Mouse (Mus musculus) CH12.LX (cell line): ENCODE data around the gene Eif4g3. TPM values are rescaled to one million over a fixed set of nuclear protein-coding genes. Genes with fewer than 3 reads are reported as not detected.

Experiments
- DNase-seq: peaks from one replicate; pipeline ENCODE4 v3.0.0-alpha.2; 2013; ENCODE audit errors: extremely low read depth
- H3K27ac ChIP-seq: 2 replicates; pipeline ENCODE4 v1.5.1; 2012; ENCODE audit warnings: low read depth, mild to moderate bottlenecking, control low read depth, moderate library complexity; ENCODE audit not compliant: insufficient read depth
- H3K27me3 ChIP-seq: replicated peaks from 2 replicates; pipeline ENCODE3; 2012; ENCODE audit warnings: inconsistent platforms
- H3K36me3 ChIP-seq, 2 experiments: replicated peaks in 1 of 2; 2 replicates each; pipeline versions ENCODE3 to v1.6.1; 2012; ENCODE audit warnings: inconsistent platforms in 1 of 2, low read length in 1 of 2, mild to moderate bottlenecking in 1 of 2, mixed read lengths in 1 of 2, moderate library complexity in 1 of 2; ENCODE audit not compliant: control insufficient read depth in 1 of 2, insufficient read depth in 1 of 2
- H3K4me1 ChIP-seq, 2 experiments: 2 replicates each; pipeline ENCODE4 v1.6.1; 2012; ENCODE audit warnings: inconsistent platforms in 1 of 2, moderate library complexity in 1 of 2; ENCODE audit not compliant: insufficient read depth in 2 of 2, control insufficient read depth in 1 of 2
- H3K4me2 ChIP-seq: 2 replicates; pipeline ENCODE4 v1.6.1; 2012; ENCODE audit warnings: low read depth, mild to moderate bottlenecking, control low read depth; ENCODE audit not compliant: poor library complexity, insufficient read depth, severe bottlenecking
- H3K4me3 ChIP-seq, 3 experiments: fragments of 150-350 bp in 1 of 3; sonication (generic) in 1 of 3; replicated peaks in 1 of 3; 2 replicates each; pipeline versions ENCODE3 to v1.5.1; 2011 to 2012; ENCODE audit warnings: low read depth in 2 of 3, low read length in 2 of 3, mild to moderate bottlenecking in 2 of 3, moderate library complexity in 2 of 3, control low read depth in 1 of 3, improper control_type of control experiment in 1 of 3, inconsistent platforms in 1 of 3, mixed read lengths in 1 of 3; ENCODE audit not compliant: poor library complexity in 1 of 3
- H3K79me2 ChIP-seq: replicated peaks from 2 replicates; pipeline ENCODE4 v1.6.1; 2012; ENCODE audit warnings: mild to moderate bottlenecking, moderate library complexity; ENCODE audit not compliant: control insufficient read depth, poor library complexity, insufficient read depth, severe bottlenecking; ENCODE audit errors: extremely low read depth
- H3K9ac ChIP-seq: 2 replicates; pipeline ENCODE4 v1.6.1; 2012; ENCODE audit warnings: low read depth, mild to moderate bottlenecking, control low read depth, moderate library complexity; ENCODE audit not compliant: insufficient read depth
- H3K9me3 ChIP-seq: replicated peaks from 2 replicates; pipeline ENCODE3; 2012; ENCODE audit warnings: low read length, inconsistent platforms, mixed read lengths
- BHLHE40 ChIP-seq: IDR thresholded peaks from 2 replicates; pipeline ENCODE4 v1.6.1; 2011; ENCODE audit warnings: mild to moderate bottlenecking, low read depth, low read length, improper control_type of control experiment
- CHD2 ChIP-seq: IDR thresholded peaks from 2 replicates; pipeline ENCODE4 v1.6.1; 2011; ENCODE audit warnings: low read length, improper control_type of control experiment
- CTCF ChIP-seq, 2 experiments: IDR thresholded peaks in 1 of 2; conservative IDR thresholded peaks in 1 of 2; 2 replicates each; pipeline ENCODE4 v1.5.1; 2011 to 2012; ENCODE audit warnings: low read depth in 2 of 2, low read length in 2 of 2, improper control_type of control experiment in 1 of 2, inconsistent platforms in 1 of 2, mild to moderate bottlenecking in 1 of 2, moderate library complexity in 1 of 2
- ETS1 ChIP-seq: conservative IDR thresholded peaks from 2 replicates; pipeline ENCODE4 v1.6.1; 2012; ENCODE audit warnings: low read depth, mild to moderate bottlenecking, inconsistent platforms, low read length, improper control_type of control experiment, moderate library complexity
- GABPA ChIP-seq: IDR thresholded peaks from 2 replicates; pipeline ENCODE4 v1.6.1; 2012; ENCODE audit warnings: low read depth, low read length, improper control_type of control experiment, inconsistent platforms; ENCODE audit not compliant: insufficient replicate concordance
- JUN ChIP-seq: IDR thresholded peaks from 2 replicates; pipeline ENCODE4 v1.6.1; 2011; ENCODE audit warnings: low read depth, mild to moderate bottlenecking, low read length, improper control_type of control experiment, moderate library complexity; ENCODE audit not compliant: insufficient read depth
- JUND ChIP-seq: conservative IDR thresholded peaks from 2 replicates; pipeline ENCODE4 v1.6.1; 2011; ENCODE audit warnings: low read depth, low read length, improper control_type of control experiment
- KAT2A ChIP-seq: IDR thresholded peaks from 2 replicates; pipeline ENCODE4 v1.6.1; 2012; ENCODE audit warnings: low read length, improper control_type of control experiment, inconsistent platforms; ENCODE audit not compliant: insufficient replicate concordance
- MEF2A ChIP-seq: IDR thresholded peaks from 2 replicates; pipeline ENCODE4 v1.6.1; 2014; ENCODE audit warnings: low read depth, mild to moderate bottlenecking, inconsistent platforms, low read length, improper control_type of control experiment, borderline replicate concordance
- MXI1 ChIP-seq: IDR thresholded peaks from 2 replicates; pipeline ENCODE4 v1.6.1; 2011; ENCODE audit warnings: mild to moderate bottlenecking, low read depth, low read length, improper control_type of control experiment
- MYC ChIP-seq: IDR thresholded peaks from 2 replicates; pipeline ENCODE4 v1.6.1; 2011; ENCODE audit warnings: low read depth, mild to moderate bottlenecking, improper control_type of control experiment, low read length
- NELFE ChIP-seq: IDR thresholded peaks from 2 replicates; pipeline ENCODE4 v1.6.1; 2011; ENCODE audit warnings: low read depth, low read length, improper control_type of control experiment
- PAX5 ChIP-seq: IDR thresholded peaks from 2 replicates; pipeline ENCODE4 v1.6.1; 2012; ENCODE audit warnings: low read length, inconsistent platforms, mixed read lengths
- POLR2A ChIP-seq: IDR thresholded peaks from 2 replicates; pipeline ENCODE4 v1.6.1; 2011; ENCODE audit warnings: low read depth, mild to moderate bottlenecking, improper control_type of control experiment, low read length
- POLR2AphosphoS2 ChIP-seq: IDR thresholded peaks from 2 replicates; pipeline ENCODE4 v1.6.1; 2011; ENCODE audit warnings: low read depth, low read length, improper control_type of control experiment
- TCF12 ChIP-seq: IDR thresholded peaks from 2 replicates; pipeline ENCODE4 v1.6.1; 2014; ENCODE audit warnings: low read depth, mild to moderate bottlenecking, inconsistent platforms, low read length, improper control_type of control experiment
- USF2 ChIP-seq: conservative IDR thresholded peaks from 2 replicates; pipeline ENCODE4 v1.6.1; 2011; ENCODE audit warnings: low read depth, low read length, improper control_type of control experiment
- ZKSCAN1 ChIP-seq: IDR thresholded peaks from 2 replicates; pipeline ENCODE4 v1.6.1; 2012; ENCODE audit warnings: low read depth, inconsistent platforms, low read length, improper control_type of control experiment, borderline replicate concordance
- ZMIZ1 ChIP-seq: IDR thresholded peaks from 2 replicates; pipeline ENCODE4 v1.6.1; 2012; ENCODE audit warnings: low read depth, mild to moderate bottlenecking, inconsistent platforms, low read length, improper control_type of control experiment
- ZNF384 ChIP-seq: IDR thresholded peaks from 2 replicates; pipeline ENCODE4 v1.6.1; 2012; ENCODE audit warnings: low read depth, low read length, improper control_type of control experiment, inconsistent platforms
- dilution Hi-C: fragments of 300-500 bp; cut with MboI; formaldehyde crosslinking; loops from 2 replicates; pipeline ENCODE4 v1.14.3; 2020; ENCODE audit warnings: low sequenced_read_pairs; ENCODE audit not compliant: extremely low pct_unique_long_range_greater_than_20kb, extremely low pct_ligation_motif_present
- in situ Hi-C: fragments of 300-500 bp; cut with MboI; formaldehyde crosslinking; loops from 3 replicates; pipeline ENCODE4 v1.14.3; 2019; ENCODE audit warnings: low sequenced_read_pairs, low pct_ligation_motif_present, low pct_unique_long_range_greater_than_20kb, mixed read lengths
- polyA plus RNA-seq: library from polyadenylated mRNA; unstranded; fragments of >175 nt; gene quantifications from 2 replicates; pipeline ENCODE4 v1.2.1, GENCODE M21; 2012; ENCODE audit warnings: low read depth; ENCODE audit not compliant: insufficient read length
- total RNA-seq, 2 experiments: library from RNA; depleted of rRNA; stranded (reverse); fragments of 300-350 nt in 1 of 2; fragments of >200 nt in 1 of 2; gene quantifications; 2 replicates each; pipeline ENCODE4 v1.2.3; 2012 to 2014

Eif4g3 gene
- total and polyA plus RNA-seq, 3 experiments: 10.8 to 47.2 (median 24.0) TPM

DNA sequence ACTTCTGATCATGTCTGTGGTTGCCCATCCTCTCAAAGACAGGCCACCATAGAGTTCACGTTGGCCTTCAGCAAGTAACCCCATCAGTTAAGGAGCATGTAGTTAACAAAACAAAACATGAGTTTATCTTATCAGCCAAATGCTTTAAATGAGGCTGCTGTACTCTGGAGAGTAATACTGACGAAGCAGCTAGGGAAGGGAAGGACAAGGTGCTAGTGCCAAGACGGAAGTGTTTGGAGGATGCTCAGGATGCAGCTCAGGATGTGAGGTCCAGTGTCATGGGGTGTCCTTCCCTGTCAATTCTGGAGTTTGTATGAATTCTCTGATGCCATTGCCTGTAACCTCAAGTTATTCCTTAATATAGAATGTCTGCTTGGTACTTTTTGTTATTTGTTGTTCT is 75.0 kb downstream of the Eif4g3 start:
- dilution Hi-C loops (no loop called here), in situ Hi-C loops (no loop called here)
- Histone ChIP-seq H3K4me2 (no peak overlapping the region), H3K79me2 (no peaks in the 10 kb centered on the region), H3K27me3 (no peaks in the 10 kb centered on the region), H3K4me3 (no peak overlapping the region), H3K9me3 (no peaks in the 10 kb centered on the region), H3K36me3 (peaks cover 39 to 87% of the 10 kb centered on the region in 2 experiments), H3K4me1 (peaks cover 4 to 28% of the 10 kb centered on the region in 2 experiments; a peak in 3 of 4 replicates), H3K9ac (no peak overlapping the region), H3K27ac (no peak overlapping the region)
- DNase-seq: no peak
- TF ChIP-seq CHD2 (no peak), USF2 (no peak), BHLHE40 (no peak)

GRCm38 (mm10) chr4:138068598-138068997 is 75.8 kb downstream of the Eif4g3 start:
- dilution Hi-C loops: no loop called here

DNA sequence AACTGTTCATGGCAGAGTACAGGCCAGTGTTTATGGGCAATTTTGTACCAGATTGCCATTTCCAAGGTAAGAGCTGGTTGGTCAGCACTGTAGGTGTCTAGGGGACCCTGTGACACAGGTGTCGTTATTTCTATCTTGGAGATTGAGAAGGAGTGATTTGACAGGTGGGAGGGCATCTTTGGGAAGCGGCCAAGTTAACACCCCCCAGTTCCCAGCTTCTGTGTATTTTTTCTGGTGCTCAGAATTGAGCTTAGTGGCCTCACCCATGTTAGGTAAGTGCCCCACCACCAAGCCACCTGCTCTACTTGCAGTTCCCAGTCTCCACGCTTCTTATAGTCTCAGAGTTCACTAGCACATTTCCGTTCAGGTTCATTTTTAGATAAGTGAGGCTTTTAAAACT is 76.5 kb downstream of the Eif4g3 start:
- H3K27ac ChIP-seq: no peak overlapping the region
- H3K9me3 ChIP-seq: no peaks in the 10 kb centered on the region
- peaks cover 4 to 28% of the 10 kb centered on the region in 2 experiments; a peak in 3 of 4 replicates for H3K4me1 ChIP-seq
- no peak overlapping the region for H3K4me3 ChIP-seq
- DNase-seq: no peak
- dilution Hi-C loops: no loop called here
- in situ Hi-C loops: no loop called here
- TF ChIP-seq ZMIZ1 (no peak), USF2 (no peak), POLR2A (no peak), NELFE (no peak), TCF12 (no peak), POLR2AphosphoS2 (no peak), KAT2A (no peak), JUND (no peak), ZKSCAN1 (no peak), MEF2A (no peak), PAX5 (no peak), CTCF (conservative IDR thresholded peaks at IDR 0.05 in 1 of 2, IDR thresholded peaks at IDR 0.05 in 1 of 2; ENCODE audit: low read depth in 2 of 2, low read length in 2 of 2) (no peak), MXI1 (no peak), ZNF384 (no peak), CHD2 (no peak), MYC (no peak), JUN (no peak), BHLHE40 (no peak), GABPA (no peak)
- TF ChIP-seq, all 38 proteins: peak for 0
- no peak overlapping the region for H3K9ac ChIP-seq
- no peak overlapping the region for H3K4me2 ChIP-seq
- H3K36me3 ChIP-seq: peaks cover 32 to 83% of the 10 kb centered on the region in 2 experiments
- H3K27me3 ChIP-seq: no peaks in the 10 kb centered on the region
- H3K79me2 ChIP-seq: no peaks in the 10 kb centered on the region

More at GRCm38 (mm10) chr4:138068598-138068997, 75.8 kb downstream of the Eif4g3 start:
- no peaks in the 10 kb centered on the region for H3K9me3 ChIP-seq
- peaks cover 39 to 88% of the 10 kb centered on the region in 2 experiments for H3K36me3 ChIP-seq
- TF ChIP-seq JUN: no peak
- peak; percentile 65 for TF ChIP-seq ETS1
- in situ Hi-C loops: no loop called here
- no peak overlapping the region for H3K27ac ChIP-seq
- no peak overlapping the region for H3K4me3 ChIP-seq
- H3K4me1 ChIP-seq: peaks cover 4 to 28% of the 10 kb centered on the region in 2 experiments; a peak in 3 of 4 replicates
- H3K4me2 ChIP-seq: no peak overlapping the region
- no peak overlapping the region for H3K9ac ChIP-seq
- H3K27me3 ChIP-seq: no peaks in the 10 kb centered on the region
- peak; percentile 32 for DNase-seq
- no peaks in the 10 kb centered on the region for H3K79me2 ChIP-seq
